Mouse (Mus musculus) mouse trophoblast stem cell (cell line): ENCODE results near the gene Slc29a4.

Experiments
- in situ Hi-C, 2 experiments: fragments of 300-500 bp; cut with MseI, MboI; formaldehyde crosslinking; loops; 2 replicates in 1 of 2; 3 replicates in 1 of 2; pipeline ENCODE4 v1.15.1; 2025

Slc29a4 gene

DNA sequence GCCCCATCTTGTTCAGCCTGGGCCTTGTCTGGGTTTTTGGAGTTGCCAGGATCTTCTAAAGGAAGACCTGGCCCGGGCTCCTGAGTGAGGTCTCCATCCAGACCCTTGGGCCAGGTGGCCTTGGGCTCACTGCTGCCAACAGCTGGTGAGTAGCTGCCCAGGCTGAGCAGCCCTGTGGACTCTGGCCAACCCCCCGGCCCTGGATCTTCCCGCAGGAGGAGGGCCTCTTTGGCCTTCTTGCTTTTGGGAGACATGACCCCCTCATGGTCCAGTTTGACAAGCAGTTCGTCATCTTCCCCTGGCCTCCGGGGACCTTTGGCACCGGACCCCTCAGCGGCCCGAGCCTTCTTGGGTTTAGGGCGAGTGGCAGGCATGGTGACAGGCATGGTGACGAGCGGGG is 39.6 kb downstream of the Slc29a4 start:
- in situ Hi-C loops: no loop called here

DNA sequence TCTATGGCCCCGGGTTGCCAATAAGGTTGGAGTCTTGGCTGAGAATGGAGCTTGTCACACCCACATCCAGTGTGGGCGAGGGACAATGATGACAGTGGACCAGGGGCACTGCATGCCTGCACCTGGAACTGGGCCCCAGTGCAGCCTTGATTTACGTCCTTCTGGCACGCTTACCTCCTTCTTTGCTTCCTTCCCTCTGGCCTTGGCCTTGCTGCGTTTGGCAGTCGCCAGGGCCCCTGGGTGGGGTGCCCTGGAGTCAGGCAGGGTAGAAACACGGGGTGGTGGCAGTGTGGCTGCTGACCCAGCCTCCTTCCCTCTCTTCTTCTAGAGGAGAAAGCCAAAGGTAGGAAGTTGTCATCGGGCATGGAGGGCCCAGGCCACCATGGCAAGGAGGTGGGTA is 47.6 kb downstream of the Slc29a4 start:
- in situ Hi-C loops: no loop called here

DNA sequence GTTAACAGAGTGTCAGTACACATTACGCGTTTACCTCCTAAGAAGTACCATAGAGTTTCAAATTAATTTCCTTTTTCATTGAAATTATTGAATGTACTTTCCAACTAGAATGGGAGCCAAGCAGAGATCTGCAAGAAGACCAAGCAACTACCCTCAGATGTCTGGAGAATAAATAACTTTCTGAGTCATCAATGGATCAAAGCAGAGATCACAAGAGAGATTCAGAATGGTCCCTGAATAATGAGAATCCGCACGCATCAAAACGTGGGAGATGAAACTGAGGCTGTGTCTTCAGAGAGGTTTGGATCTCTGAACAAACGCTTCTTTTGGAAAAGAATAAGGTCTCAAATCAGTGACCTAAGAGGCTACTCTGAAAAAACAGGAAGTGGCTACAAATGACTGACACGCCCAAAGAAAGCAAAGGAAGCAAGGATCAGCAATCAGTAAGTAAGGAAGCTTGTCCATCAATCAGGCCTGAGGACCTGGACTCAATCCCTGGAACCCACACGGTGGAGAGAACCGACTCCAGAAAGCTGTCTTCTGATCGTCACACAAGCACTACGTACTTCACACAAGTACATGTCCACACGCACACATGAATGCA is 54.8 kb downstream of the Slc29a4 start:
- in situ Hi-C loops: no loop called here

DNA sequence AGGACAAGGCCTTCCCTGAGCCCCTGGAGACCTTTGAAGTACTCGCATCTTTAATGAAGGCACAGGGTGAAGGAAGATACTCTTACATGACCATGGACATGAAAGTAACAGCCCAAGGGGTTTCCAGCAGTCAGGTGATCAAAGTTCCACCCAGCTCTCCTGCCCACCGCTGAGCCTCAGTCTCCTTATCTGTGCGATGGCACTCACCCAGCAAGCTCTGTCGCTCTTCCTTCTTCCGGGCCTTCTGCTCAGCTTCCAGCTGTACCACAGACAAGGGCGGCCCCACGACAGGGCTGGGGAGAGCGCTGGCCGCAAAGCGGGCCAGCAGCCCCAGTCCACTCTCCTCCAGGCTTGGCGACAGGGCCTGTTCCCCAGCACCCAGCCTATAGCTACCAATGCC is 57.9 kb downstream of the Slc29a4 start:
- in situ Hi-C loops: no loop called here

DNA sequence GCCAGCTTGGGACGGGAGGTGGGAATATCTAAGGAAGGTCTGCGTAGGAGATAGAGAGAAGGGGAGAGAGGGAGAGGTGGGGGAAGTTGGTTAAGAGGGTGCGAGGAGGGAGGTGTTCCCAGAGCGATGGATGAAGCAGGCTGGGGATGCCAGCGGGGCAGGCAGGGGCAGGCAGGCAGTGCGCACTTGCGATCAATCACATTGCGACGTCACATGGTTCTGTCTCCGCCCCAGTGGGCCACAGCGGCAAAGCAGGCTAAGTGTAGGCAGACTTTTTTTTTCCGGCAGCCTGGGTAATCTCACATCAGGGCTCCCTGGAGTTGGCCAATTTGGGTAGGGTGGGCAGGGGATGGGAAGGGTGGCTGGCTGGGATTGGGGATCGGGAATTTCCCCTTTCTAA is 59.9 kb downstream of the Slc29a4 start:
- in situ Hi-C loops: no loop called here

DNA sequence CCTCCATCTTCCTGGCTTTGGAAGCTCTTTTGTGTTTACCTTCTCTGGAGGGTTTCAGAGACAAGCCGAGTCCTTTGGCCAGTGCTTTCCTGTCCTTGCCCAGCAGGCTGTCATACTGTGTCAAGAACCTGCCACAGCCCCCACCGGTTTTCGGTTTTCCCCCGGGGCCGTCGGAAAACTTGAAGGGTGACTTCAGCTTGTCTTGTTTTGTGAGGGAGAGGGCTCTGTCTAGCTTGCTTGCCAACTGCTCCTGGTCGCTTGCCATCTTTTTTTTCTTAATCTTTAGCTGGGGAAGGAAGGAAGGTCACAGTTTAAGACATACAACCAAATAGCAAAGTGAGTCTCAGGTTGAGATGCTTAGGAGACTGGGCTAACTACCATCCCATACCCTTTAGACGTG is 67.5 kb downstream of the Slc29a4 start:
- in situ Hi-C loops: loop anchor here in 1 of 2 experiments (5.0 kb wide), 1 partner anchor 83 kb away; no protein-coding TSS in a partner anchor

DNA sequence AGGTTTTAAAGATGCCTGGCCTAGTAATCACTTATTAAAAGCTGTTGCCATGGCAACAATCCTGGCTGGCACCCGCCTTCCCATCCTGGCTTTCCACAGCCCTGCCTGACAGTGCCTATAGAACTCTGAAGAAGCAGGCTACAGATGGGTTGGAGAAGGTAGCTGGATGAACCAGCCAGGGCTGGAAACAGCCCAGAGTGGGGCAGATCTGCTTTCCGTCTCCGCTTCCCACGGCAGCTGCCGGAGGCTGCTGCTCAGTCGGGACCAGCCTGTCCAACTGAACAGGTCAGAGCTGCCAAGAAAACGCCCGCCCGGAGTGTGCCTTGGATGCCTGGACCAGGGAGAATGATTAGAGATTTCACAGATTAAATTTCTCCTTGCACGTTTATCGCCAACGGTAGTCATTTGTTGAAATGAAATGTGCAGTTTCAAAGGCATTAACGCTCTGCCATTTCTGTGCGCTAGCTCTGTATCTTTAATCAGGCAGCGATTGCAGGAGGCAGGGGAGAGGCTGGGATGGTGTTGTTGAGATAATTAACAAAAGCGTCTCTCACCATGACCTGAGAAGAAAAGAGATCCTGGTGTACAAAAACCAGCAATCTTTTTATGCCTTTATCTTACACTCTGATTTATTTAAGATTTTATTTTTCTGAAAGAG is 69.1 kb downstream of the Slc29a4 start:
- in situ Hi-C loops: loop anchor here in 1 of 2 experiments (5.0 kb wide), 1 partner anchor 81 kb away; no protein-coding TSS in a partner anchor

DNA sequence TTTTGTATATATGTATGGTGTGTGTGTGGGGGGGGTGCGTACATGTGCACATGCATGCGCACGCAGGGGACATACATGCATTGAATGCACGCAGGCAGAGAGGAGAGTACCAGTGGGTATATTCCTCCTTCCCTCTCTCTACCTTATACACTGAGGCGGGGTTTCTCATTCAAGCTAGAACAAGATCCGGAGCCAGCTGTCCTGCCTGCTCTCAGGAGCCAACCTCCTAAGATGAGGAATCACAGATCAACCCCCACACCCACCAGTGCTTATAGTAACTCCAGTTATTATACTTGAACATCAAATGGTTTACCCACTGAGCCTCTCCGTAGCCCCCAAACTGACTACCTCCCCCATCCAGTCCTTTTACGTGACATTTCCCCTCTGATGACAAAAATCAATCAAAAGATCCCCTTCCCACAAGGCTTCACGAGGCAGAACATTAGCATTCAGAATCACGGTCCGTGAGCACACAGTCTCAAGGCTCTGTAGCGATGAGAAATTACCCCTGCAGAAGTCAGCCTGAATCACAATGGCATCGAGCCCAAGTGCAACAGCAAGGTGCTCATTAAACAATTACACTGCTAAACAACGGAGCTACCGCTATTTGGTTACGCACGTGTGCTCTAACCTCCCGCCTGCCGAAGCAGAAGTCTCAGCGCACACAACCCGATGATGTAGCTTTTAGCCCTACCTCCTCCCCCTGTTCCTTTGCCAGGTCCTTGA is 69.9 kb downstream of the Slc29a4 start:
- in situ Hi-C loops: loop anchor here in 1 of 2 experiments (5.0 kb wide), 1 partner anchor 80 kb away; no protein-coding TSS in a partner anchor

DNA sequence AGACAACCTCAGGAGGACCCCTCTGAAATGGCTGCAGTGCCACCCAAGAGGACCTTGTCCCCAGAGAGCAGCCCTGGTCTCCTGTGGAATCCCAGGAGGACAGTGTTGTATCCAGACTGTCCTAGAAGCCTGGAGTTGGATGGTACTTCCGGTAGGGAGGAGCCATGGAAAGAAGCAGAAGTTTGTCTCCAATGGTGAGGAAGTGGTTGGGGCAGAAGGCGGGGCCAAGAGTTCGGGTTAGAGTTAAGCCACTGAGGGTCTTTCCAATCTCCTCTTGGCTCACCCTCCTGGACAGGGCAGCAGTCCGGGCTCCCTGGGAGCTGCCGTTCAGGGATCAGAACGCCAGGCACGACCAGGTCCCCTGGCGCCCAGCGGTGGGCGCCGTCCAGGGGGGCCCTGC is 72.0 kb downstream of the Slc29a4 start:
- in situ Hi-C loops: loop anchor here in 1 of 2 experiments (5.0 kb wide), 1 partner anchor 78 kb away; no protein-coding TSS in a partner anchor

DNA sequence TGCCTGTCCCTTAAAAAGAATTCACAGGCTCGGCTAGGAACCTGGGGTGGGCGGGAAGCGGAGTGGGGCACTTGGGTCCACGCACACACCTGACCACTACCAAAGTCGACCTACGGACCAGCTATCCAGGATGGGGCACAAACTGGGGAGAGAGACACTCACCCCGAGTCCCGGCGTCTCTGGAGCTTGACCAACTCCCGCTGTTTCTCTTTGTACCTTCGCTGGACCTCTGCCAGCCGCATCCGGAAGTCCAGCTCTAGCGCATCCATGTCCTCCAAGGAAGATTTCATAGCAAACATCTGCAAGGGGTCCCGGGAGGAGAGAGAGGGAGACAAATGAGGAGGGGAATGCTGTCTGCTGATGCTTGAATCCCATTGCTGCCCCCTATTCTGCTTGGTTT is 72.6 kb downstream of the Slc29a4 start:
- in situ Hi-C loops: loop anchor here (5.0 kb wide), 2 partner anchors 77 to 87 kb away; no protein-coding TSS in a partner anchor

DNA sequence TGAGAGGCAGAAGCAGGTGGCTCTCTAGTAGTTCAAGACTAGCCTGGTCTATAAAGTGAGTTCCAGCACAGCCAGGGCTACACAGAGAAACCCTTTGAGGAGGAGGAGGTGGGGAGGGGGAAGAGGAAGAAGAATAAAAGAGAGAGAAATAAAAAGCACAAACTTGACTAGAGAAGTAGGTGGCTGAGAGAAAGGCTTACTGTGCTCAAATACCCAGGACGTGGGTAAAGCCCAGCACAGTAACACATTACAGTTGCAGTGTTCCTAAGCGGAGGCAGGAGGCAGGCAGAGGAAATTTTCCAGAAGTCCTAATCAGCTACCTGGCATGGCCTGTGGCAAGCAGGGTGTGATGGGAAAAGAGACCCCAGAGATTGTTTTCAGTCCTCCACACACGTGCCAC is 74.4 kb downstream of the Slc29a4 start:
- in situ Hi-C loops: loop anchor here in 1 of 2 experiments (5.0 kb wide), 1 partner anchor 86 kb away; no protein-coding TSS in a partner anchor

DNA sequence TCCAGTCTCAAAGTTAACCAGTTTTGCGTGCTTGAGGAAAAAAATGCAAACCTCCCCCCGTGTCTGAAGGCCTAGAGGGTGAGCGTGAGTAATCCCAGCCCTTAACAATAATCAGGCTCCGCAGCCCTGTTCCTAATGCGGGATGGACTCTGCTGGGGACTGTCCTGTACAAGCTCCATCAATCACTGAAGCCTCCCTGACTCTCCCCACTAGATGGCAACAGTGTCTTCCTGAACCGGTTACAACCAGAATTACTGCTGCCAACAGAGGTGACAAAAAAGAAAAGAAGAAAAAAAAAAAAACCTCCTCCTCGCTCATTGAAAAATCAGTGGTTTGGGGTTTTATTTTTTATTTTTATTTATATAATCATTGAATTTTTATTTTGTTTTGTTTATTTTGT is 75.6 kb downstream of the Slc29a4 start:
- in situ Hi-C loops: loop anchor here in 1 of 2 experiments (5.0 kb wide), 1 partner anchor 84 kb away; no protein-coding TSS in a partner anchor

DNA sequence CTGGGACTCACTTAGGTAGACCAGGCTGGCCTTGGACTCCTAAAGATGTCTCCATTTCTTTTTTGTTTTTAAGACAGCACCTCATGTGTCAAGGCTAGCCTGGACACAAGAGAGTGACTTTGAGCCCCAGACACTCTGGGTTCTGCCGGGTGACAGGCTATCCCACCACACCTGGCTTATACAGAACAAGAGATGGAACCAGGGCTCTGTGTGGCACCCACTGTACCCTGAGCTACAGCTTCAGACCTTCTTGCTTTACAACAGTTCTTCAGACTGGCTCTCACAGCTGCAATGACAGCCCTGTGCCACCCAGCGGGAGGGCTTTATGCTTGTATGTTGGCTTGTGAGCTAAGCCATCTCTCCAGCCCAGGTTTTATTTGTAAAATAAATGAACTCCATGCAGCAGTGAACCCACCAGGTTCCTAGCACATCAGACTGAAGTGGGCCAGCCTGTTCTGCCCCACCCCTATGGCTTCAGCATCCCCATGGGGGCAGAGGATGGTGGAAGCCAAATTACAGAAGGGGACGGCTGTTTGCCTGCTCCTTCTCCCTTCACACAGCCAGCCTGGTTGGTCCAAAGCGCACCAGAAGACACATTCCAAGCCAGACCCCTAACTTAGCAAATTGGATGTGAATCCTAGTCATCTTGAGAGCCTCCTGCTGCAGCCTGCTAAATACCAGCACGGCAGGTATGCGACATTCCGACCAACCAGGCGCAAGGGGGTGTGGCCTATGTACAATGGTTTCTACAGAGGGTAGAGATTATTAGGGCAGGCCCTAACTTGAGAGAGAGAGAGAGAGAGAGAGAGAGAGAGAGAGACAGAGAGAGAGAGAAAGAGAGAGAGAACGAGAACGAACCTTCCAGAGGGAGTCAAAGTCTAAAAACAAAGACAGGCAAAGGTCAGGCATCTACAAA is 76.3 kb downstream of the Slc29a4 start:
- in situ Hi-C loops: loop anchor here in 1 of 2 experiments (5.0 kb wide), 1 partner anchor 84 kb away; no protein-coding TSS in a partner anchor

DNA sequence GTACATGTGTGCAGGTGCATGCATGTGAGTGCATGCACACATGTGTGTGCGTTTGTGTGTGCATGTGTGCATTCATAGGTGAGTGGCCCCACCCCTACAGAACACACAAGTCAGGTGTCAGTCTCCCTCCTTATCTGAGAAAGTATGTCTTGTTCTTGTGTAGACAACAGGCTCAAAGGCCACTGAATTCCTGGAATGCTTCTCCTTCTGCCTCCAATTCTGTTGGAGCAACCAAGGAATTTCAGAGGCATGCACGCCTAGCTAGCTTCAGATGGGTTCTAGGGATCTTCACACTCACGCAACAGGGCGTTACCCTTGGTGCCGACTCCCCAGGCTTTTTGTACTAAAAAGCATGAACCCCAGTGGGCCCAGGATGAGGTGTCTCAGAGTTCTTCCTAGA is 77.3 kb downstream of the Slc29a4 start:
- in situ Hi-C loops: loop anchor here in 1 of 2 experiments (5.0 kb wide), 1 partner anchor 83 kb away; no protein-coding TSS in a partner anchor

DNA sequence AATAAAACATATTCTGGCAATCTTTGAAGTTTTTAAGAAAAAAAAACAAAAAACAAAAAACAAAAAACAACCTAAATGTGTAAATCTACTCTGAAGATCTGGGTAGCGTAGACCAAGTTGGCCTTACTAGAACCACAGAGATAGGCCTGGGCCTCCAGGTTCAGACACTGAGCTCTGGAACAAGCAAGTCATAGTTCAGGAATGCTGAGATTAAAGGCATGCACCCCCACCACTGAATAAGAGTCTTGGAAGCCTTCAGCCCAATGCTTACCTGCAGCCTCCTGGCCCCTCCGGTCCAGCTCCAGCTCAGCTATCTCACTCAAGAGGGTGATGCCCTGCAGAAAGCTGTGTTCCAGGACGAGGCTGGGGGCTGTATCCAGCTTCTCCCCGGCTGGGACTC is 78.7 kb downstream of the Slc29a4 start:
- in situ Hi-C loops: no loop called here

DNA sequence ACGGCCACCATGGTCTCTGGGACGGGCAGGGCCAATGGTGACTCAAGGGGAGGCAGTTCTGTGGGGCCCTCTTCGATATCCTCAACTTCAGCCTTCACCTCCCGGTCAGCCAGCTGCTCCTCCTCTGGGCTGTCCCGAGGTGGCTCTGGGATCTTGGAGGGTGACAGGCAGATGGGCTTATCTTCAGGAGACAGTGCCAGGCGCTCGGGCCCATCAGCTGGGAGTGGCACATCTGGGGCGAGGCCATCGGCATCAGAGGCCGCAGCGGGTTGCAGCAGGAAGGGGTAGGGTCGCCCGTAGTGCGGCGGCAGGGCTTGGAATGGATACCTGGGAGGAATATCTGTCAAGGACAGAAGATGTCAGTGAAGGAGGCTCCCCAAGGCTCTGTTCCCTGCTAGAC is 79.7 kb downstream of the Slc29a4 start:
- in situ Hi-C loops: no loop called here
